Mouse (Mus musculus) heart, postnatal 14 days (tissue): ENCODE data around the gene Klhdc1. TPM values are rescaled to one million over a fixed set of nuclear protein-coding genes. Genes with fewer than 3 reads are reported as not detected.

Experiments used
- total RNA-seq, 2 experiments: library from RNA; stranded (reverse); gene quantifications; 2 replicates each; pipeline ENCODE4 v1.2.3; 2021

Gene Klhdc1
- total RNA-seq, 2 experiments from 2014 or later, result 18.1 to 21.1 TPM

Other genes with a start within 250 kb of the Klhdc1 start
- 1,000 to 10,000 TPM; 1,350 to 1,379 TPM for gene Rps29, start 82.0 kb upstream of the Klhdc1 start, total RNA-seq
- gene Lrr1, start 72.4 kb upstream of the Klhdc1 start, total RNA-seq, result 1 to 10 TPM in 1 of 2 experiments, not detected in 1; 1.0 TPM
- 100 to 1,000 TPM; 211 to 226 TPM for gene Rpl36al, start 57.1 kb upstream of the Klhdc1 start, total RNA-seq
- 10 to 100 TPM; 22.6 to 25.3 TPM for gene Mgat2, start 57.0 kb upstream of the Klhdc1 start, total RNA-seq
- gene Gm49383, start 44.1 kb upstream of the Klhdc1 start, total RNA-seq, result 1 to 10 TPM; 2.9 to 4.1 TPM
- gene Dnaaf2, start 42.7 kb upstream of the Klhdc1 start, total RNA-seq, result under 1 TPM; 0.76 TPM
- gene Gm49384, start 36.9 kb upstream of the Klhdc1 start, total RNA-seq, result 1 to 10 TPM; 2.4 to 3.1 TPM
- gene Pole2, start 13.0 kb upstream of the Klhdc1 start, total RNA-seq, result 1 to 10 TPM; 1.6 to 2.0 TPM
- 10 to 100 TPM; 90.6 to 93.1 TPM for gene Klhdc2, start 55.5 kb downstream of the Klhdc1 start, total RNA-seq
- 10 to 100 TPM; 26.1 to 28.5 TPM for gene Nemf, start 116.0 kb downstream of the Klhdc1 start, total RNA-seq
- gene Arf6, start 131.0 kb downstream of the Klhdc1 start, total RNA-seq, result 10 to 100 TPM; 51.8 to 57.0 TPM
- 1 to 10 TPM in 1 of 2 experiments, not detected in 1; 1.1 TPM for gene Gm9887, start 131.3 kb downstream of the Klhdc1 start, total RNA-seq